Mouse (Mus musculus) adrenal gland, postnatal 10 days (tissue): ENCODE measurements at regions not wholly inside any gene's neighbourhood (a gene's known extent, or its start where the extent isn't known, plus 50 kb on each side); places are given as distances from the start of the nearest gene placed in this dataset.

Experiments used
- DNase-seq: peaks from one replicate; pipeline ENCODE4 v3.0.0; 2021; ENCODE audit warnings: mixed read lengths

- no peak for DNase-seq
These were observed 123.8 kb upstream of the Tnfaip3 start for GRCm38 (mm10) chr10:19139234-19139633.

GRCm38 (mm10) chr10:19138258-19138657, 122.8 kb upstream of the Tnfaip3 start:
- no peak for DNase-seq

GRCm38 (mm10) chr10:19127581-19128291, 112.3 kb upstream of the Tnfaip3 start:
- DNase-seq, result no peak

DNA sequence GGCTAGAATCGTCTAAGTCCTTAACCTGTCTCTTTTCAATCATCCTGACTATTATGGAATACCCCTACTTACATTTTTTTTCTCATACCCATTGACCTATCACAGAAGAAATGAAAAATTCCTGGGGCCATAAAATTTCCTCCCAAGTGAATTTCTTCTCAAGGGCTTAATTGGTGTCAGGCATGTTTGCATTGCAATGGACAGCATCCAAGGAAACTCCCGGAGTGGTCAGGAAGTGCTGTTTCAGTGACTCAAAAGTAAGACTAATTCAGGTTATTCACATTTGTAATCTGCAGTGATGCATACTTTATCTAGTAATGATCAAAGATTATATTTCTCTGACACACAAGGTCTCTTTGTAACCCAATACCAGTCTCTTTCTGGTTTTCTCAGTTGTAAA, 111.5 kb upstream of the Tnfaip3 start:
- no peak for DNase-seq

- DNase-seq, result no peak
These were observed 111.0 kb upstream of the Tnfaip3 start for GRCm38 (mm10) chr10:19126438-19126837.

DNA sequence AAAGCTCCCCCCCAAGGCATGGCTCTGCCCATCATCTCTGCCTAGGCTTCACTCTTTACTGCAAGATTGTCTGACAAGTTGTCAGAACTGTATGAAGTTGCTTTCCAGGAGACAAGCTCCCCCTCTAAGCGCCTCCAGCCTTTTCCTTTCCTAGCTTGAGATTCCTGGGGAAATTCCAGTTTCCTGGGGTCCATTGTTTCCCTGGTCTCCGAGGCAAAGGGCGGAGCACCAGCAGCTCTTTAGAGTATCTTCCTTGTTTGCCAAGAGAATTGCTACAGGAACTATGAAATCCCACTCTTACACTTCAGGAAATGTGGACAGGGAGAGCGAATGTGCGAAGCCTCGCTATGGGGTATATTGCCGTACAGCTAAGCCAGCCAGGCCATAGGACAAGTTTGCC, 108.2 kb upstream of the Tnfaip3 start:
- DNase-seq, result no peak

GRCm38 (mm10) chr10:19122221-19122620, 106.8 kb upstream of the Tnfaip3 start:
- DNase-seq, result no peak

GRCm38 (mm10) chr10:19119281-19120049, 104.0 kb upstream of the Tnfaip3 start:
- DNase-seq, result no peak

DNA sequence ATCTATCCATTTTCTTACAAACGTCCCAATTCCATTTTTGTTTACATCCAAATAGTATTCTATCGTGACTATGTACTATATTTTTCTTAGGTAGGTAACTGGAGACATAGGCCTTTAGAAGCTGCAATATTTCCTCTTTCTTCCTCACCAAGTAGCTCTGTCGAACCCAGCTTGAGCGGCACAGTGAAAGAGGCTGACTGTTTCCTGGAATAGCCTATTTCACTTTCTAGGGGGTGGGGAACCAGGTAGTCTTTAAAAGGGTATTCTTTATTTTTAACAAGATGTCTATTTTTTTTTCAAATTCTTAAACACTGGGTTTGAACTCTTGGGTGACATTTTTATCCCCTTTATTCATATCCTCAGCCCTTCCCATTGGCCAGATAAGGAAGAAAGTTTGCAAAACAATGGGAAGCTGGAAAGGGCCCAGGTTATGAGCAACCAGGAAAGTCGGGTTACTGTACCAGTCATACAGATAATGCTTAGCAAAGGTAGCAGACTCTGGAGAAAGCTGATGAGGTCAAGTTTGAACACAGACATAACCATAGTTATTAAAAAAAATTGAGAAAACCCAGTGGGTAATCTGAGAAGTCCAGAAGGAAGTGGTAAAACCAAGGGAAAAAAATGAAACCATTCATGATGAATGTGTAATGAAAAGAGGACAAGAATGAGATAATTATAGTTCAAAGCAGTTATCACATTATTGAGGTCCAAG, 103.3 kb upstream of the Tnfaip3 start:
- no peak for DNase-seq

DNA sequence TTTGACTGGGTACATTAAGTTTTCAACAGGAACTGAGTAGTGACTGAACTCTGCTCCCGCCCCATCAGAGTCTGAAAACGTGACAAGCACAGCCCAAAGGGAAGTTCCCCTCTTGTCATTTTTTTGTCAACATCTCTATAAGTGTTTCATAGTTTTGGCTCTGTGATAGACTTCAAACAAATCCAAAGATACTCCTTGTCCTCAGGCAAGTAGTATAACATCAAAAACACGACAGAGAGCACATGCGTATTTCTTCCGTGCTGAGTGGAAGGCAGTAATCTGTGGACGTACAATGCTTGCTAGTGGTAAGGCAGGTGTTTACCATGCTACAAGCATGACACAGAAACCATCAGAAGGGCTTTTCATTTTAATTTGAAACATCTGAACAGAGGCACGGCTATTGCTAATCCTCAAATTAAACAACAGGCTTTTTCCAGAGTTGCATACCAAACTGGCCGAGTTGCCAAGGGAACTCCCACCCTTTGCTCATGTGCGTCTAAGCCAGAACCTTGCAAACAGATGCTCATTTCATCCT, 101.7 kb upstream of the Tnfaip3 start:
- DNase-seq, result no peak

DNA sequence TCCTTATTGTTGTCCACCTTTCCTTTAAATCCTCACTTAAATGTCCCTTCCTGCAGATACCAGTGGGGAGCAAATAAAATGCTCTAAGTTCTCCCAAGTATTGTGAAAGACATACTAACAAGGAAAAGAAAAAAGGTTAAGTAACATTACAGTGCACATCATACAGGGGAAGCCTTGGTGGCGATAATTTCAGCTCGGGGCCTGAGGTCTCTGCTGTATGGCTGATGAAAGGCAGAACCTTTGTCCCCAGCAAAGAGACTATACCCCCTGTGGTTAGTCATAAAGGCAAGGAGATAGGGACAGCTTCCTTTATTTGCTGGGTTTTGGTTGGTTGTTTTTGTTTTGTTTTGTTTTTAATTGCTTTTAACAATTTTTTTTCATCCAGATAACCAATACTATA, 97.0 kb upstream of the Tnfaip3 start:
- no peak for DNase-seq

DNA sequence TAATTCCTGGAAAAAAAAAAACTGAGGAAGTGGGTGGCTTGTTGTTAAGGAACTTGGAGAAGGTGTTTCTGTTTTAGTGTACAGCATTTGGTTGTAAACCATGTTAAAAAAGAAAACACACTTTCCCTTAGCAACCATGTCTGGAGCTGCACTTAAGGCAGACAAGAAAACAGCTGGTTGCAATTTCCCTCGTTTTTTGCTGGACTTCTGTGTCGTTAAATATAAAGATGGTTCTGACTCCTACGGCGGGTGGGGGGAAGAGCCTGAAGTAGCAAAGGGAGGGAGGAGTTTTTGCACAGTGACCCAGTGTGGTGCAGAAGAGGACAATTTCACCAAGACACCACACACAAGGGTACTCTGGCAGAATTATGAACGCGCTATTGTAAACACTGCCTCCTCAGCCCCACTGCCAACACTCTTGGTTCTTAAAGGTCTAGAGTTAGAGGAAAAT, 89.8 kb upstream of the Tnfaip3 start:
- DNase-seq, result no peak

DNA sequence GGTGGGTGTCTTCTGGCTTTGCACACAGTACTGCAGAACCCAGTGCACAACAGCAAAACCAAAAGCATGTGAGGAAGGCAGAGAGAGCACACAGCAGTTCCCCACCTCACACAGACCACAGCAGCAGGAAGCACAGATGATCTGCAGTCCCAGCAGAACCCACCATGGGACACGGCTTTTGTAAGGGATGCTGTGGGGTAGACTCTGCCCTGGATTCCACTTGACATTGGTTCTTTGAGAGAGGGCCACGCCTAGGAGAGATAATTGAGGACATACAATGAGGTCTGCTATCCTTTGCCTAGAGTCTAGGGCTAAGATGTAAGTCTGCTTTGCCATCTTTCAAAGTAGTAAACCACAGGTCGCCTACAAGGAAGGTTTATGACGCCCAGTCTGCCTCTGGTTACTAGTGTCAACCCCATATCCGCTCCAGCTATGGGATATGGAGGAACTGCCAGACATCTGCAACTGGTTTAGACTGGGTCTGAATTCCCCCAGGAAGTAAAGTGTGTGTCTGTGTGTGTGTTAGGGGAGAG, 89.3 kb upstream of the Tnfaip3 start:
- DNase-seq, result no peak

DNA sequence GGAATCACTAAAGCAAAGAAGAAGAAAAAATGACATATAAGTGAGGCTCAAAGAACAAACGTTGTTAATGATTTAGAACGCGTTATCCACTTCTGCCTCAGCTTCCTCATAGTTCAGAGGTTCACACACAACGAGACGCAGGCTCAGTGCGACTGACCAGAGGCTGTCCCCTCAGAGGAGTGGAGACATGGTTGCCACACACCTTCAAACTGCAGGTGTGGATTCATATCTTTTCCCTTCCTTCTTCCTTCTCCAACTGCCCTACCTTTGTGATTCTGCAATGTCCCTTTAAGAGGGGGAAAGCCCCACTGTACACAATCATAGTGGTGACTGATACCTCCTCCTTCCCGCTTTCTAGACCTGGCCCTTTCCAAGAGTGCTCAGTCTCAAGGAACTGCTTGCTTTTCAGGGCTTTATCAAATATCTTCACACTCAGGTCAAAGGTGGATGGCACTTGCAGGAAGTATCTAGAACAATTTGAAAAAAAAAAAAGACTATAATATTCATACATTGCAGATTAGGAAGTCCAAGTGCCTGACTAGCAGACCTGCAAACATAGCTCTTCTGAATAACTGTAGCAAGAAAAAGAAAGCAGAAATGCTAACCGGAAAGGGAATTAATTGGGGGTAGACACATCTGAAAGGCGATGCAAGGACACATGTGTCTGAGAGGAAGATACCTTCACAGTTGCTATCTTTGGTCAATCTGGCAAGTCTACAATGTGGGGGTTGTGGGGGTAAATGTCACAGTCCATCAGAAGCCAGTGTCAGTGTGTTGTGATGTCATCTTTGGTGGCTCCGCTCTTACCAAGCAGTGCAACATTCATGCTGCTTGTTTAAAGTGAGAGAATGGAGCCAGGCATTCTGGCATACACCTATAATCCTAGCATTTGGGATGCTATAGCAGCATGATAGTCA, 84.2 kb upstream of the Tnfaip3 start:
- no peak for DNase-seq

DNA sequence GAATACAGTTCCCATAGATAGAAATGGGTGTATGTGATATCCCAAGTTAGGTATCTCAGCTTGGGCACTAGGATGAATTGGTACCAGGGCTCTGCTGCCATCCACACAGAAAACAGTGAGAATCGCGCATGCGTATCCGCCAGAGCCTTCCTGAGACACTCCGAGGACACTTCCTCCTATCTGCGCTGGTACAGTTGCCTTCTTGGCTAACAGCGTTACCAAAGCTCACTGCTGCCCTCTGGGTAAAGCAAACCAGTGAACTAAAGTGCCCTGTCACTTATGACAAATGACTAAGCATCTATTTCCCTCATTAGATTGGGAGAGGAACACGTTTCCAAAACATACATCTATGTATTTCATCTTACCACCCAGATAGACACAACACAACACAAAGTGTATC, 78.8 kb upstream of the Tnfaip3 start:
- DNase-seq, result peak; percentile 46

GRCm38 (mm10) chr10:19093689-19094088, 78.2 kb upstream of the Tnfaip3 start:
- no peak for DNase-seq

DNA sequence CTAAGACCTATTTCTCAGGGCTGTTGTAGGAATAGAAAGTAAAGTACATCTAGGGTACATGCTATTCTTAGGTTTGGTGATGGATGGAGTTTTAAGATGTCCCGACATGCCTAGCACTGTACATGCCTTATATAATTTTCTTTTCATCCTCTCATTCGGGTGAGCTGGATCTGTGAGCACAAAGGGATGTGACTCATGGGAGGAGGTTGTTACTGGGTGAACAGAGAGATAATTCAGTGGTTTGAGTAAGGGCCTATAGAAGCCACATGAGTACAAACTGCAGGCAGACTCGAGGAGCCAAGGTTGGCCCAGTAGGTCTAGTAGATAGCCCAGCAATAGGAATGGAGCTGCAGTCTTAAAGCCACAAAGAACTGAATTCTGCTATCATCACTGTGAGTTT, 76.5 kb upstream of the Tnfaip3 start:
- no peak for DNase-seq

DNA sequence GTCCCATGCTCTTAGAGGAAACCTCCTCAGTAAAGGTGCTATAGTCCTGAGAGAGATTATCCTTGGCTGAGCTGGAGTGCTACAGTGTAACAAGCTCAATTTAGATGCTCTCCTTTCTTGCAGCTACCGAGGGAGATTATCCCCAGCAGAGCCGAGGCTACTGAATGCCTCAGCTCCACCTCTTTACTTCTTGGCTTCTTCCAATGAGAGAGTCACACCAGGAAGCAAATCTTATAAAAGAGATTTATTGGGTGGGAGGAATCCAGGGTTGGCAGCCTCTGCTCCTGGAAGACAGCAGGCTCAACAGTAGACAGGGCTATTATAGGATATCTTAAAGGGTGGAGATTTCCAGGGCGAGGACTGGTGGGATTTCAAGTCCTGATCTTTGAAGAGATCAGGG, 75.7 kb upstream of the Tnfaip3 start:
- no peak for DNase-seq

DNA sequence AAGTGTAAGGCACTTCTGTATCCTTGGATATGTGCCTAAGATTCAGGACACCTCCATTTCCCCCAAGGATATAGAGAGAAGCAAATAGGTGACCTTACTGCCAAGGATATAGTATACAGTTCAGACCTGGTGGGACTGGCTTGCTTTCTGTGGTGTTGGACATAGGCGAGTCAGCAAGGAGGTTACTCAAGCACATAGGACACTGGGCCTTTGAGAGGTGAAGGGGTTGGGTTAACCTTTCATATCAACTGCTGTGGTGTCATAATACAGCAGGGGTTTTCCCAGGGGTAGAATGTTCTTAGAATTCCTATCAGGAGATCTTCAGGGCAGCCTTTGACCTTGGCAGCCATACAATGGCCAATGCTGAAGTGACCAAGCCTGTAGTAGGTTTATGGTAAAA, 71.5 kb upstream of the Tnfaip3 start:
- no peak for DNase-seq

DNA sequence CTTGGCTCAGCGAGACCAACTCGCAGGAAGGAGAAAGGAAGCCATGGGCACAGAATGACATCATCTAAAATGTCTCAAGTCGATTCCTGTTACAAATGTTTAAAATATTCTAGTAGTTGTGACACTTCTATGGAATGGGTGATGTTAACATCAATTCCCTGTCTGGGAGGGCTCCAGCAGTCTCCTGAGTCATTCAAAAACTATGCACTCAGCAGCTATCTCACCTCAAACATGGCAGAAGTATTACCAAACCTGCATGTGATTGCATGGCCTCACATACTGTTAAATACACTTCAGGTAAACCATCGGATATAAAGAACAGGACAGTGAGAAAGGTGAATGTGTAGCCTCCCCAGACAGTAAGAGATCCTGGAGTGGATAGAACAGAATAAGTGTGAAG, 66.7 kb upstream of the Tnfaip3 start:
- DNase-seq, result no peak

GRCm38 (mm10) chr10:19078047-19078446, 62.6 kb upstream of the Tnfaip3 start:
- DNase-seq, result no peak

- no peak for DNase-seq
These were observed 52.9 kb upstream of the Tnfaip3 start for GRCm38 (mm10) chr10:19068377-19068776.
